Mouse (Mus musculus) small intestine, adult 2 months (tissue): ENCODE measurements around the gene Meiob.

Source experiments
- CTCF ChIP-seq: fragments of 200-500 bp; IDR thresholded peaks from 2 replicates; pipeline ENCODE4 v1.5.1; 2012; ENCODE audit warnings: low read depth, mild to moderate bottlenecking, control low read depth, inconsistent platforms, low read length, moderate library complexity, mixed read lengths; ENCODE audit not compliant: insufficient replicate concordance, insufficient read length; ENCODE audit errors: extremely low read depth
- POLR2A ChIP-seq: fragments of 200-500 bp; IDR thresholded peaks from 2 replicates; pipeline ENCODE4 v1.6.1; 2012; ENCODE audit warnings: low read depth, mild to moderate bottlenecking, control low read depth, inconsistent platforms, low read length, moderate library complexity

GRCm38 (mm10) chr17:24757394-24757793 is 46.7 kb upstream of the Meiob start:
- TF ChIP-seq POLR2A: no peak
- no peak for TF ChIP-seq CTCF
